Mouse (Mus musculus): Measurements from ENCODE around the gene Cars2. TPM values are rescaled to one million over a fixed set of nuclear protein-coding genes. Genes with fewer than 3 reads are reported as not detected.
"Not testable (repeated sequence)": the region's sequence is repeated elsewhere in the genome, so short reads cannot be mapped to it uniquely, and the experiment has no call there.

Cars2 gene
- polyA plus RNA-seq, 1 experiment from 2014 or later = 25.7 TPM

- not testable (repeated sequence) for ATAC-seq (ENCODE audit: insufficient number of reproducible peaks, insufficient read depth, low FRiP score, low TSS enrichment, low read depth); H3K36me3 ChIP-seq; H3K27me3 ChIP-seq; H3K4me1 ChIP-seq; H3K9me3 ChIP-seq; H3K4me2 ChIP-seq; H3K9ac ChIP-seq; H3K4me3 ChIP-seq; H3K27ac ChIP-seq
- 78% methylated on average over 5 of the region's 5 CpGs for WGBS
Observed at GRCm38 (mm10) chr8:11466528-11466927, 84.1 kb downstream of the Cars2 start.

- 77% methylated on average over 4 of the region's 4 CpGs for WGBS
- Histone ChIP-seq H3K9me3 (no peaks in the 10 kb centered on the region), H3K4me1 (peaks cover 13% of the 10 kb centered on the region; the same call in 1 of the 2 replicates), H3K4me3 (no peak overlapping the region), H3K4me2 (no peak overlapping the region), H3K27ac (no peak overlapping the region), H3K36me3 (no peaks in the 10 kb centered on the region), H3K9ac (no peak overlapping the region), H3K27me3 (no peaks in the 10 kb centered on the region; the same call in 1 of the 2 replicates)
- no peak for ATAC-seq (ENCODE audit: insufficient number of reproducible peaks, insufficient read depth, low FRiP score, low TSS enrichment, low read depth)
Observed at GRCm38 (mm10) chr8:11465619-11466018, 85.0 kb downstream of the Cars2 start.

GRCm38 (mm10) chr8:11464707-11464964, 85.9 kb downstream of the Cars2 start:
- no peaks in the 10 kb centered on the region for H3K9me3 ChIP-seq
- no peak for ATAC-seq (ENCODE audit: insufficient number of reproducible peaks, insufficient read depth, low FRiP score, low TSS enrichment, low read depth)
- 60% methylated on average over 3 of the region's 3 CpGs for WGBS
- no peak overlapping the region for H3K27ac ChIP-seq
- H3K36me3 ChIP-seq = no peaks in the 10 kb centered on the region
- H3K27me3 ChIP-seq = no peaks in the 10 kb centered on the region
- peaks cover 15% of the 10 kb centered on the region; the same call in 1 of the 2 replicates for H3K4me1 ChIP-seq
- H3K4me2 ChIP-seq = no peak overlapping the region
- H3K9ac ChIP-seq = no peak overlapping the region
- no peak overlapping the region for H3K4me3 ChIP-seq

Other genes with a start within 250 kb of the Cars2 start
- gene Col4a2, start 238.0 kb downstream of the Cars2 start, polyA plus RNA-seq (2015; fragmentation: Nextera tagmentation; extraction: Ambion mirVana) = 58.8 and 62.0 TPM in 2 replicates
- 121 and 137 TPM in 2 replicates for gene Col4a1, start 238.0 kb downstream of the Cars2 start, polyA plus RNA-seq (2015; fragmentation: Nextera tagmentation; extraction: Ambion mirVana)
- gene Rab20, start 72.1 kb downstream of the Cars2 start, polyA plus RNA-seq (2015; fragmentation: Nextera tagmentation; extraction: Ambion mirVana) = 0.67 and 2.1 TPM in 2 replicates
- gene Naxd, start 53.3 kb downstream of the Cars2 start, polyA plus RNA-seq (2015; fragmentation: Nextera tagmentation; extraction: Ambion mirVana) = 121 and 134 TPM in 2 replicates
- 36.4 and 38.3 TPM in 2 replicates for gene Ing1, start 4.8 kb upstream of the Cars2 start, polyA plus RNA-seq (2015; fragmentation: Nextera tagmentation; extraction: Ambion mirVana)
- gene Ankrd10, start 85.0 kb upstream of the Cars2 start, polyA plus RNA-seq (2015; fragmentation: Nextera tagmentation; extraction: Ambion mirVana) = 92.6 and 100.0 TPM in 2 replicates
- gene 1700016D06Rik, start 150.3 kb upstream of the Cars2 start, polyA plus RNA-seq (2015; fragmentation: Nextera tagmentation; extraction: Ambion mirVana) = not detected in 2 replicates
- 43.4 and 48.5 TPM in 2 replicates for gene Arhgef7, start 176.9 kb upstream of the Cars2 start, polyA plus RNA-seq (2015; fragmentation: Nextera tagmentation; extraction: Ambion mirVana)